Mouse (Mus musculus) heart, postnatal 0 days (tissue): ENCODE measurements around the gene Gm10130. TPM values are rescaled to one million over a fixed set of nuclear protein-coding genes. Genes with fewer than 3 reads are reported as not detected.
"Not testable (repeated sequence)": the region's sequence is repeated elsewhere in the genome, so short reads cannot be mapped to it uniquely, and the experiment has no call there.

Experiments used
- ATAC-seq: fragments of 200-750 bp; cut with Nextera tagmentation; 2 replicates; pipeline ENCODE4 v1.8.0; 2017; ENCODE audit warnings: low read depth, moderate number of reproducible peaks, moderate library complexity; ENCODE audit not compliant: insufficient read depth
- DNase-seq: peaks from one replicate; pipeline ENCODE4 v3.0.0-alpha.2; 2016; ENCODE audit warnings: low spot score
- H3K27ac ChIP-seq: fragments of 300-500 bp; sonication (generic); 2 replicates; pipeline ENCODE4 v1.5.1; 2014; ENCODE audit warnings: low read depth, mild to moderate bottlenecking
- H3K27me3 ChIP-seq: fragments of 300-500 bp; sonication (generic); 2 replicates; pipeline ENCODE4 v1.6.1; 2014; ENCODE audit warnings: low read length, mixed read lengths; ENCODE audit not compliant: control insufficient read depth, insufficient read depth
- H3K36me3 ChIP-seq: fragments of 300-500 bp; sonication (generic); replicated peaks from 2 replicates; pipeline ENCODE4 v1.6.1; 2014; ENCODE audit warnings: low read length, mixed read lengths; ENCODE audit not compliant: control insufficient read depth, insufficient read depth
- H3K4me1 ChIP-seq: fragments of 300-500 bp; sonication (generic); 2 replicates; pipeline ENCODE4 v1.6.1; 2014; ENCODE audit warnings: antibody characterized with exemption; ENCODE audit not compliant: control insufficient read depth, insufficient read depth
- H3K4me2 ChIP-seq: fragments of 300-500 bp; sonication (generic); 2 replicates; pipeline ENCODE4 v1.6.1; 2014; ENCODE audit warnings: low read depth, mild to moderate bottlenecking, low read length, moderate library complexity
- H3K4me3 ChIP-seq: fragments of 300-500 bp; sonication (generic); 2 replicates; pipeline ENCODE4 v1.5.1; 2014; ENCODE audit warnings: low read depth, low read length
- H3K9ac ChIP-seq: fragments of 300-500 bp; sonication (generic); replicated peaks from 2 replicates; pipeline ENCODE4 v1.6.1; 2014; ENCODE audit warnings: low read depth, low read length, mixed read lengths
- H3K9me3 ChIP-seq: fragments of 300-500 bp; sonication (generic); replicated peaks from 2 replicates; pipeline ENCODE4 v1.6.1; 2016; ENCODE audit warnings: low read length; ENCODE audit not compliant: control insufficient read depth
- CTCF ChIP-seq: IDR thresholded peaks from 2 replicates; pipeline ENCODE4 v1.5.1; 2016; ENCODE audit warnings: antibody characterized with exemption, control low read depth, low read depth
- EP300 ChIP-seq: IDR thresholded peaks from 2 replicates; pipeline ENCODE4 v1.6.1; 2016; ENCODE audit warnings: antibody characterized with exemption, low read depth
- WGBS: fragments of 180-500 bp; shearing (Covaris S2); extraction: QIAGEN DNeasy Blood & Tissue Kit; methylation state at CpG from one replicate; pipeline ENCODE4 v1.1.7; 2014; 5-methylcytosine and 5-hydroxymethylcytosine counted together
- polyA plus RNA-seq: library from polyadenylated mRNA; unstranded; fragments of >200 nt; fragmentation: Nextera tagmentation; extraction: Ambion mirVana; gene quantifications from 2 replicates; pipeline ENCODE4 v1.2.1, GENCODE M21; 2015
- total RNA-seq: library from RNA; depleted of rRNA; stranded (reverse); fragments of >200 nt; gene quantifications from 2 replicates; pipeline ENCODE4 v1.2.3, GENCODE M21; 2014; ENCODE audit warnings: low replicate concordance

Gene Gm10130
- total and polyA plus RNA-seq, 2 experiments from 2014 or later = 0.67 TPM; not detected in 1

DNA sequence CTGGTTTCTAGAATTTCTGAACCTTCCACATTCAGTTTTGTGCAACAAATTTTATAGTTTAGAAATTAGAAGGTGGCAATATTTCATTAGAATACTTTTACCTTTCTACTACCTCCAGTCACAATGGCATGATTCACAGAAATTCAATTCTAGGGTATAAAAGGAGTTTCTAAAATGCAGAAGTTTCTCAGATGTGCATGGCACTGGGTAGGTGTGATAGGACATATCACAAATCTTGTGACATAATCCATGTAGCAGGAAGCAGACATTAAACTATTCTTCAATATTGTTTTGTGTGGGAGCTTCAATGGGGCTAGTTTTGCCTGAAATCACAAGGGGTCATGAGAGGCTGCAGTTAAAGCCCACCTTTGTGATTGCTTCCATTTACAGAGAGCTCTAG, 7.4 kb upstream of the Gm10130 start:
- no peaks in the 10 kb centered on the region for H3K27me3 ChIP-seq
- H3K4me3 ChIP-seq = no peak overlapping the region
- no peak overlapping the region for H3K4me2 ChIP-seq
- no peaks in the 10 kb centered on the region for H3K4me1 ChIP-seq
- H3K9ac ChIP-seq = no peak overlapping the region
- H3K27ac ChIP-seq = no peak overlapping the region
- DNase-seq (no peak), ATAC-seq (no peak)
- no peak for TF ChIP-seq EP300
- TF ChIP-seq CTCF = no peak
- H3K9me3 ChIP-seq = peaks cover 16% of the 10 kb centered on the region
- H3K36me3 ChIP-seq = 0 out of 2 replicates have a peak, but pooled peaks cover 8% of the 10 kb centered on the region

DNA sequence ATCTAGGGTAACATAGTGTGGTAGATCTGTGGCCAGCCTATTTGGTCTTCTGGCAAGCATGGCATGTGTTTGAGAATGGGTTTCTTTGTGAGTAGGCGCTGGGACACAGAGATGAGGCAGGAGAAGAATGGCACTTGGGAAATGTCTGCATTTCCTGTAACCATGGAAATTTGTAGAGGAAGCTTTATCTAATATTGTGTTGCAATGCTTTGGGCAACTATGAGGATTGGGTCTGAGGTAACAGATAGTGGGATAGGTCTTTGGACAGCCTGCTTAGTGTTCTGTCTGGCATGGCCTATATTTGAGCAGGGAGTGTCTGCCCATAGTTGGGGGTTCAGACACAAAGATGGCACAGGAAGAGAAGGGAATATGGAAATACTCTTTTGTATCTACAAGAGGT, 4.5 kb upstream of the Gm10130 start:
- Histone ChIP-seq H3K4me2 (no peak overlapping the region), H3K9ac (no peak overlapping the region), H3K9me3 (peaks cover 30% of the 10 kb centered on the region), H3K27ac (no peak overlapping the region), H3K36me3 (peaks cover 14% of the 10 kb centered on the region), H3K4me1 (no peaks in the 10 kb centered on the region), H3K27me3 (no peaks in the 10 kb centered on the region), H3K4me3 (no peak overlapping the region)
- no peak for DNase-seq
- WGBS = 93% methylated on average over 1 of the region's 1 CpGs
- TF ChIP-seq EP300 = no peak
- no peak for TF ChIP-seq CTCF
- no peak for ATAC-seq

- H3K9me3 ChIP-seq, H3K27ac ChIP-seq, H3K9ac ChIP-seq, H3K4me3 ChIP-seq, H3K36me3 ChIP-seq, H3K4me2 ChIP-seq, DNase-seq, H3K27me3 ChIP-seq, H3K4me1 ChIP-seq, ATAC-seq: not testable (repeated sequence)
These were observed 33.6 kb downstream of the Gm10130 start for GRCm38 (mm10) chr2:150357136-150357535.

- H3K36me3 ChIP-seq, H3K27me3 ChIP-seq, H3K9me3 ChIP-seq, H3K4me1 ChIP-seq: not testable (repeated sequence)
- DNase-seq (peak; percentile 85), ATAC-seq (peak; percentile 95)
- H3K4me3 ChIP-seq = peak within 1 kb of the TSS; percentile 60
- peak within 1 kb of the TSS; percentile 51 for H3K4me2 ChIP-seq
- 2% methylated on average over 15 of the region's 17 CpGs for WGBS
- H3K27ac ChIP-seq = peak within 1 kb of the TSS; percentile 61
- H3K9ac ChIP-seq = peak within 1 kb of the TSS; percentile 53
These were observed 38.8 kb downstream of the Gm10130 start, which contains the start of gene 3300002I08Rik for GRCm38 (mm10) chr2:150362113-150362877. Gene 3300002I08Rik (minus strand): TSS chr2:150362765.

- H3K36me3 ChIP-seq = no peaks in the 10 kb centered on the region
- H3K4me3 ChIP-seq = peak overlapping the region; percentile 60
- peak overlapping the region; percentile 53 for H3K9ac ChIP-seq
- TF ChIP-seq CTCF (no peak), EP300 (no peak)
- peak overlapping the region; percentile 61 for H3K27ac ChIP-seq
- no peaks in the 10 kb centered on the region for H3K27me3 ChIP-seq
- H3K4me2 ChIP-seq = peak overlapping the region; percentile 51
- WGBS = 7% methylated on average over 4 of the region's 4 CpGs
- ATAC-seq = no peak; the same call in 1 of the 2 replicates
- no peak for DNase-seq
- H3K9me3 ChIP-seq = no peaks in the 10 kb centered on the region
- H3K4me1 ChIP-seq = no peaks in the 10 kb centered on the region; the same call in 1 of the 2 replicates
These were observed 39.4 kb downstream of the Gm10130 start for GRCm38 (mm10) chr2:150362878-150363229.

- H3K36me3 ChIP-seq, ATAC-seq, H3K27me3 ChIP-seq, H3K9me3 ChIP-seq, DNase-seq, H3K27ac ChIP-seq, H3K4me3 ChIP-seq, H3K9ac ChIP-seq, H3K4me1 ChIP-seq, H3K4me2 ChIP-seq: not testable (repeated sequence)
- WGBS = 88% methylated on average over 17 of the region's 19 CpGs
These were observed 62.1 kb downstream of the Gm10130 start for GRCm38 (mm10) chr2:150385553-150386106.
